Mouse (Mus musculus): ENCODE data around the gene Parvb. TPM values are rescaled to one million over a fixed set of nuclear protein-coding genes. Genes with fewer than 3 reads are reported as not detected.

Parvb gene
- total RNA-seq, 2 experiments from 2014 or later = 48.4 to 63.3 TPM

DNA sequence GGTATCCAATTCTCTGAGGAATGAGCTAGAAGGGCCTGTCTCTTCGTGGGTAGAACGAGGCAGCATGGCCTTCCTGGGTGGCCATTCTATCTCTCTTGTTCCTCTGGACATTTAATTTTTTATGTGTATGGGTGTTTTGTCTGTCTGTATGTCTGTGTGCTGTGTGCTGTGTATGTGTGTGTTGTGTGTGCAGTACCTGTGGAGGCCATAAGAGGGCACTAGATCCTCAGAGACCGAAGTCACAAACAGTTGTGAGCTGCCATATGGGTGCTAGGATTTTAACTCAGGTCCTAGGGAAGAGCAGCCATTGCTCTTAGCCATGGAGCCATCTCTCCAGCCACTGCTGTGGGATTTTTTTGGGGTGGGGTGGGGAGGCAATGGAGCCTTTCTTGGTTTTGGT is 15.5 kb downstream of the Parvb start:
- intact Hi-C loops (cut with DNase I) = no loop called here
- TF ChIP-seq CTCF (IDR thresholded peaks at IDR 0.05) = peak; percentile 17; the same call in 1 of the 2 replicates
- no peak for DNase-seq
- Histone ChIP-seq H3K27ac (no peak overlapping the region), H3K4me3 (no peak overlapping the region)

DNA sequence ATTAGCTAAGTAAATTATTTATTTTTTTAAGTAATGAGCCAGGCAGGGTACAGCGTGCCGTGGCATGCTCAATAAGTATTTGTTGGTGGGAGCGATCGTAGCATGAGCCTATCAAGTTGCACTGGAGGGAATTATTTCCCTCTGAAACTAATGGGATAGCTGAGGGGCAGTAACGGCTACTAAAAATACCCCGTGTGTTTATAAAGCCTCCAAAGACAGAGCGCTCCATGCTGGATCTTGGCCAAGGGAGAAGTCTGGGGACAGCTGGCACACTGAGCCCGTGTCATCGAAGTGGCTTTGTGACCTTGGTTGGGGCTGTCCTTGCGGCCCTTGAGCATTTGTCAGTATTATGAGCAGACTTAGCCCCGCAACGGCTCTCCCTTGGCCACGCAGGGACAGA is 19.4 kb downstream of the Parvb start:
- peak; percentile 84 for DNase-seq
- H3K27ac ChIP-seq = peak overlapping the region; percentile 93
- no peak for TF ChIP-seq CTCF (IDR thresholded peaks at IDR 0.05)
- intact Hi-C loops (cut with DNase I) = loop anchor here (2.0 to 10.0 kb wide), 2 partner anchors 36 to 116 kb away; no protein-coding TSS in a partner anchor
- peak overlapping the region; percentile 9 for H3K4me3 ChIP-seq

DNA sequence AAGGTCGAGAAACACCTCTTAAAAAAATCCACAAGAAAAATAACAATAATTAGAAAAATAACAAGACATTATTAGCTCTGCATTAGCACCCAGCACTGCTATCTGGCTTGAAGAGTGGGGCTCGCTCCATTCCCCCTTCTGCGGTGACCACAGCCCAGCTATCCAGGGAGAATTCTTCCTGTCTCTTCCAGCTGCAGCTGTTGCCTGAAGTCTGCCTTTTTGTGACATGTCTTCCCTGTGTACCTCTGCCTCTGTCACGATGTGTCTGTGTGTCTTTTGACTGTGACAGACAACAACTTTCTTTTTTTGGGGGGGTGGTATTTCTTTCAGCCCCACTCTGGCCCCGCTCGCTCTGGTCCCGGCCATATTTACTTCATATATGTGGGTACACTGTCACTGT is 20.8 kb downstream of the Parvb start:
- TF ChIP-seq CTCF (IDR thresholded peaks at IDR 0.05) = no peak
- H3K27ac ChIP-seq = peak overlapping the region; percentile 93

DNA sequence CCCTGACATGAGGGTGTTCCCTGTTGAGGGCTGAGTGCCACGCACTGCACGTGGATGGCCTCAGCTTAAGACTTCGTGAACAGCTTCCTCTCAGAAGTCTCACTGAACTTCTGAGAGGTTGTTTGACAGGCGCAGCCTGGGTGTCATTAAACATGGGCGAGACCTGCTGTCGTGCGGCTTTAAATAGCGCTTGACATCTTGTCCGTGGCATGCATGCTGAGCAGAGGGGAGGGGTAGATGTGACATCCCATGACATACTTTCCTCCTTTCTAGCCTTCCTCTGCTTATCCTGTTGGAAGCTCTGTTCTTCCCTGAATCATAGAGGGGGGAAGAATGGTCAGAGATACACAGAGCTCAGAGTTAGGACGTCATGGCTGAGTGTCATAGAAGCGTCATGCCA is 21.9 kb downstream of the Parvb start:
- no peak for TF ChIP-seq CTCF (IDR thresholded peaks at IDR 0.05)
- Histone ChIP-seq H3K4me3 (no peak overlapping the region; the same call in 1 of the 2 replicates), H3K27ac (peak overlapping the region; percentile 93)
- DNase-seq = peak; percentile 76
- intact Hi-C loops (cut with DNase I) = loop anchor here (10.0 kb wide), 1 partner anchor 119 kb away; no protein-coding TSS in a partner anchor

More for the DNA sequence above, 20.8 kb downstream of the Parvb start:
- intact Hi-C loops (cut with DNase I) = loop anchor here (10.0 kb wide), 1 partner anchor 118 kb away; no protein-coding TSS in a partner anchor
- no peak overlapping the region for H3K4me3 ChIP-seq
- no peak for DNase-seq

DNA sequence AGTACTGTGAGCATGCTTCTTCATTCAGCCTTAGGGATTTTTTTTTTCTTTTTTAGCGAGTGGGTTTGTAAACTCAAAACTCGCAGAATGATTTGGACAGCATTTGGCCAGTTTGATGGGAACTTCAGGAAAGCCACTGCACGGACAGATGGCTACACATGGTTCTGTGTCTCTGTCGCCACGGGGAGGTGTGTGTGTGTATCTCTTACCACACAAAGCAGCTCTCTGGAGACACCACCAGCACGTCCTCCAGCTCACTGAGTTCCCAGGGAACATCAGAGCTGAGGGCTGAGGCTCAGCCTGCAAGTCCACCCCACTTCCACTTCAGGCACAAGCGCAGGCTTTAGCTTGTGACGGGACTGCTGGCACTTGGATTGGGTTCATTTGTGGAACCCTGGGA is 22.5 kb downstream of the Parvb start:
- H3K4me3 ChIP-seq = no peak overlapping the region
- peak overlapping the region; percentile 93 for H3K27ac ChIP-seq
- no peak for DNase-seq
- intact Hi-C loops (cut with DNase I) = loop anchor here (10.0 kb wide), 1 partner anchor 120 kb away; no protein-coding TSS in a partner anchor
- TF ChIP-seq CTCF (IDR thresholded peaks at IDR 0.05) = no peak

DNA sequence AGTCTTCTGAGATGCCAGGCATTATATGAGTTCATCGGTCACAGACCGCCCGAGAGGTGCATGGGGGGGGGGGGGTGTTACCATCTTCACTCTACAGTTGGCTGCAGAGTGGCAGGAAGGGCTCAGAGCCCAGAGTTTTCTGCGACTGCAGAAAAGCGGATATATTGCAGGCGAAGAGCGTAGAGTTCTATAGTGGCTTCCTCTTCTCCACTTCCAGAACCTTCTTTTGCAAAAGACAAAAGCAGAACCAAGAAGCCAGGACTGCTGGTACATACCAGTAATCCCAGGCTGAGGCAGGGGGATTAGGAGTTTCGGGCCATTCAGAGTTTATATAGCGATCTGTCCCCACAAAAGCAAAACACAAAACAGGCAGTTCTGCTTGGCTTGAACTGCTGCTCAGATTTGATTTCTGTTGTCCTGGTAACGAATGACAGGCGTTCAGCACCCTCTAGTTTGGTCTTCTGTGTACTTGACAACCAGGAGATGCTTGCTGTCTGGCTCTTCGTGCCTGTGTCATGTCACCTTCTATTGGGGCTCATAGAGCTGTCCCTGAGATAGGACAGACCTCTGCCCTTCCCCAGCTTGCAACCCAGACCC is 24.5 kb downstream of the Parvb start:
- peak overlapping the region; percentile 48 for H3K27ac ChIP-seq
- no peak for DNase-seq
- H3K4me3 ChIP-seq = no peak overlapping the region
- TF ChIP-seq CTCF (IDR thresholded peaks at IDR 0.05) = no peak
- intact Hi-C loops (cut with DNase I) = loop anchor here (10.0 kb wide), 1 partner anchor 122 kb away; no protein-coding TSS in a partner anchor

DNA sequence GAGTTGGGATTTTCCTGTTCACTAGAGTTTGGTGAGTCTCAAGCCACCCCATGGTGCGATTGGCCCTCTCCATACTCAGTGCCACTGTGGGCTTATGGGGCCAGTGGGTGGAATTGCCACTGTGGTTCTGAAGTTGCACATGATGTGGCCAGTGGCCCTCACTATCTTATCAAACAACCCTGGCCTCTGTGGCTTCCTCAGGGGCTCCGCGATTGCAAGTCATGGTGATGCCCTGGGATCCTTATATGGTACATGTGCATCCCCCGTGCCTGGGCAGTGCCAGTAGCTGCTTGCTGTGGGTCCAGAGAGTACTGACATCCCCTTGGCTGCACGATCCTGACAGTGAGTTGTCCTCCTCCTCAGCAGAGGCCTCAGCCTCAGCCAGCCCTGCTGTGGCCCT is 25.0 kb downstream of the Parvb start:
- H3K27ac ChIP-seq = peak overlapping the region; percentile 48
- intact Hi-C loops (cut with DNase I) = loop anchor here (10.0 kb wide), 1 partner anchor 122 kb away; no protein-coding TSS in a partner anchor
- TF ChIP-seq CTCF (IDR thresholded peaks at IDR 0.05) = no peak

DNA sequence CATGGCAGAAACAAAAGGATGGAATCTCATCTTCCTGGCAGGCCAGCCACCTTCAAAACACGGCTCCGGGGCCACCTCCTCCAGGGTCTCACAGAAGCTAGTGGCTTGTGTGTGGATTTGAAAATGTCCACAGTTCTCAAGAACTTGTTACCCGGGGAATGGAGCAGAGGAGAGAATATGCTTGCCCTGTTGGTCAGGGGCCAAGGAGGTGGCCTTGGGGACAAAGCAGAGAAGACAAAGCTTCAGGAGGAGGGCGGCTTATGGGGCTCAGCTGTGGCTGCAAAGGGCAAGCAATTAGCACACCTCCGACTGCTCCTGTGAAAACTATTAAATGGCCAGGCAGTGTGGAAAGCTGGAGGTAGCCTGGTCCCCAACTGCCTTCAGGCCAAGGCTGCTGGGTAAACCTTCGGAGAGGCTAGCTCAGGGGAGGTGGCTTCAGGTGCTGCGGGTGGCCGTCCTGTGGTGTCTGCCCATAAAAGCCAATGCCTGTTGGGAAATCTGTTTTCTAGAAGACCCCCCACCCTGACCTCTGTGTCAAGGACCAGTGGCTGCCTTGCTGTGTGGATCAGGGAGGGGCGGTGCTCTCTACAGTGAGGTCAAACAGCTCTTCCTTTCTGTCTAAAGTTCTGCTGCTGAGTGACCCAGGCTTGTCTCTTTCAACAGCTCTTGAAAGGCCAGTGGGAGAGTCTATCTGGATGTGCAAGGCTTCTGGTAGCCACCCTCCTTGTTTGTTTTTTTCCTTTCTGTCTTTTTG is 26.9 kb downstream of the Parvb start:
- no peak for TF ChIP-seq CTCF (IDR thresholded peaks at IDR 0.05)
- Histone ChIP-seq H3K4me3 (no peak overlapping the region), H3K27ac (0 out of 2 replicates have a peak overlapping the region, but pooled peaks have one; percentile 16)
- no peak for DNase-seq
- intact Hi-C loops (cut with DNase I) = loop anchor here (10.0 kb wide), 1 partner anchor 124 kb away; no protein-coding TSS in a partner anchor

More for the DNA sequence above, 25.0 kb downstream of the Parvb start:
- H3K4me3 ChIP-seq = no peak overlapping the region
- no peak for DNase-seq

DNA sequence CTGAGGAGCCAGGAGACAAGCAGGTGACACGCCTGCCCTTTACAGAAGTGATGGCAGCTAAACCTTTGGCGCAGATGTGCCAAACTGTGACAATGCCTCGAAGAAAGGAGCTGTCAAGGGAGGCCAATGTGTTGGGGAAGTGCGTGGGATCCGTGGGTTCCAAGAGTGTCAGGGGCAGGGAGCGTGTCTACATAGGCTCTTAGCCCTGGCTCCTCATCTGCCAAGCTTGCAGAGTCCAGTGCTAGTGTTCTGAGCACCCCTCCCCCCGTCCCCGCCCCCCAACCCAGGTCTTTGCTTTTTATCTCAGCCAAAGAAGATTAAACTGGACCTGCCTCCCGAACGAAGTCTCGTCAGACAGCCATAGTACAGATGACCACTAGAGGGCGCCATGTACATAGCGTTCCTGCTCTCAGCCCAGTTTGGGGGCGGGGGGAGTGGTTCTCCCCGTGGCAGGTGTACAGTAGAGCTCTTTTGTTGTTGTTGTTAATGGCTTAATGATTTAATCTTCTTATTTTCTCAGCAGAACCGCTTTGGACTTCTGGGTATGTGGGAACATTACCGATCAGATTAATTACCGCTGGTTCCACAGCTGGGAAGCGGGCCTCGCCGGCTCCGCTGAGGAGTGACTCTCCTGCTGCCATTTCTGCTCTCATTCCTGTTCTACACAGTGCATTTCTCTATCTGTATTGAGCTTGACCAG is 28.4 kb downstream of the Parvb start:
- Histone ChIP-seq H3K27ac (peak overlapping the region; percentile 31; the same call in 1 of the 2 replicates), H3K4me3 (no peak overlapping the region)
- intact Hi-C loops (cut with DNase I) = loop anchor here (2.0 kb wide), 1 partner anchor 355 kb away; no protein-coding TSS in a partner anchor
- peak; percentile 89 for TF ChIP-seq CTCF (IDR thresholded peaks at IDR 0.05)
- peak; percentile 76 for DNase-seq

DNA sequence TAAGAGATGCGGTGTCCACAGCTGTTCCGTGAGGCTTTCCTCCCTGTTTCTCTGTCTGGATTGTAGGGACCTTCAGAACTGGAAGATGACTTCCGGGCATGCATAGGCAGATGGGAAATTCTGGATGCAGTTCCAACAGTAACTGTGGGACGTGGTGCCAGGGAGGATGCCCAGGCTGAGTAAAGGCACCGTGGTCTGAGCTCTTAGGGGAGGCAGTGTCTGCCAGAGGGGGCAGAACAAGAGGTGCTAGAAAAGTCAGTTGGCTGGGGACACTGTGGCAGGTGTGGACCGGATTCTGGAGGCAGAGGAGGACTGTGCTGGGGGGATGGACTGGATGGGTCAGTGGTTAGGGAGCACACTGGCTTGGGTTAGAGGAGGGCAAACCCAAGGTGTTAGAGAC is 30.8 kb downstream of the Parvb start:
- H3K27ac ChIP-seq = no peak overlapping the region
- intact Hi-C loops (cut with DNase I) = no loop called here
- no peak for TF ChIP-seq CTCF (IDR thresholded peaks at IDR 0.05)
- no peak overlapping the region for H3K4me3 ChIP-seq
- DNase-seq = no peak

DNA sequence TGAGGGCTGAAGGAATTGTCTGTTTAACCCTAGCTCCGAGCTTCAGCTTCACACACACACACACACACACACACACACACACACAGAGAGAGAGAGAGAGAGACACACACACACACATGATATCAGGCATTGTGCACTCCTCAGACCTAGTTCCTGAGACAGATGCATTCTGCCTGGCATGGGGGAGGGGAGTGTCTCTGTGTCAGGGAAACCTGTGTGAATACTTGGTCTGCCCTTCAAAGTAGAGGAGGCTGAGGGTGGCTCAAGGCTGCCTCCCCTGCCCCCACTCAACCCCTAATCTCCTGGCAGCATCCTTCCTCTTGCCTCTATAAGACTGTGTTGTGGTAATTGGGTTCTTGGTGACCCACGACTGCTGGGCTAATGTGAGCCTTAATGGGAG is 31.7 kb downstream of the Parvb start:
- TF ChIP-seq CTCF (IDR thresholded peaks at IDR 0.05) = no peak
- Histone ChIP-seq H3K4me3 (no peak overlapping the region), H3K27ac (no peak overlapping the region)
- DNase-seq = no peak
- intact Hi-C loops (cut with DNase I) = no loop called here

DNA sequence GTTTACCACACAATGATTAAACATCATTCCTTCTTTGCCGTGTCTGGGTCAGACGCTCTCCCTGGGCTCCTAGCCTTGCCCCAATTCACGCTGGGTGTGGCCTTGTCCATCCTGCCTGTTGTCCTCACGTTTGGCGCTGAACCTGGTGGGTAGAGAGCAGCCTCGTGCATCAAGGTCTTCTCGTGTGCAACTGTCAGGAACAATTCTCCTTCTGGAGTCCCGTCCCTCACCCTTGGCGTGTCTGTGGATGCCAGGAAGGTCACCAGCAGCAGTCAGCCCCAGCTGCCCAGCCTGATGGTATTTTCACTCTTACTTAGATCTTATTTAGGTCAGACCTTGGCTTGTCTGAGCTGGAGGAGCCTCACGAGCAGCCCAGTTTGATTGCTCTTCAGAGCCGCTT is 33.3 kb downstream of the Parvb start:
- DNase-seq = no peak
- TF ChIP-seq CTCF (IDR thresholded peaks at IDR 0.05) = no peak
- Histone ChIP-seq H3K4me3 (no peak overlapping the region), H3K27ac (peak overlapping the region; percentile 53)
- intact Hi-C loops (cut with DNase I) = no loop called here
